Mouse (Mus musculus) kidney, postnatal 0 days (tissue): ENCODE data around the gene Sh3pxd2b. TPM values are rescaled to one million over a fixed set of nuclear protein-coding genes. Genes with fewer than 3 reads are reported as not detected.
A peak's percentile ranks its signal among the peaks of the same experiment; 100 is the strongest.

Experiments used
- ATAC-seq: fragments of 200-750 bp; cut with Nextera tagmentation; replicated peaks from 2 replicates; pipeline ENCODE4 v1.8.0; 2017; ENCODE audit warnings: low read depth, moderate number of reproducible peaks, moderate TSS enrichment, moderate library complexity; ENCODE audit not compliant: low FRiP score
- DNase-seq: peaks from one replicate; pipeline ENCODE4 v3.0.0-alpha.2; 2016; ENCODE audit warnings: low spot score
- H3K27ac ChIP-seq: fragments of 300-500 bp; sonication (generic); 2 replicates; pipeline ENCODE4 v1.5.1; 2014; ENCODE audit warnings: mild to moderate bottlenecking
- H3K27me3 ChIP-seq: fragments of 300-500 bp; sonication (generic); 2 replicates; pipeline ENCODE4 v1.6.1; 2014; ENCODE audit warnings: low read length, mixed read lengths; ENCODE audit not compliant: insufficient read depth
- H3K36me3 ChIP-seq: fragments of 300-500 bp; sonication (generic); 2 replicates; pipeline ENCODE4 v1.6.1; 2014; ENCODE audit warnings: low read length, mixed read lengths; ENCODE audit not compliant: insufficient read depth
- H3K4me1 ChIP-seq: fragments of 300-500 bp; sonication (generic); replicated peaks from 2 replicates; pipeline ENCODE4 v1.6.1; 2014; ENCODE audit warnings: antibody characterized with exemption, low read length, mixed read lengths; ENCODE audit not compliant: insufficient read depth
- H3K4me2 ChIP-seq: fragments of 300-500 bp; sonication (generic); 2 replicates; pipeline ENCODE4 v1.6.1; 2014; ENCODE audit warnings: mild to moderate bottlenecking, low read length, moderate library complexity, mixed read lengths
- H3K4me3 ChIP-seq: fragments of 300-500 bp; sonication (generic); replicated peaks from 2 replicates; pipeline ENCODE4 v1.5.1; 2014; ENCODE audit warnings: low read depth, low read length
- H3K9ac ChIP-seq: fragments of 300-500 bp; sonication (generic); 2 replicates; pipeline ENCODE4 v1.6.1; 2014; ENCODE audit warnings: low read depth, low read length
- H3K9me3 ChIP-seq: fragments of 300-500 bp; sonication (generic); replicated peaks from 2 replicates; pipeline ENCODE4 v1.6.1; 2016; ENCODE audit warnings: low read length, inconsistent platforms, mixed read lengths
- CTCF ChIP-seq: IDR thresholded peaks from 2 replicates; pipeline ENCODE4 v1.5.1; 2016; ENCODE audit warnings: antibody characterized with exemption, low read depth, mild to moderate bottlenecking, moderate library complexity
- WGBS: fragments of 180-500 bp; shearing (Covaris S2); extraction: QIAGEN DNeasy Blood & Tissue Kit; methylation state at CpG from one replicate; pipeline ENCODE4 v1.1.7; 2014; 5-methylcytosine and 5-hydroxymethylcytosine counted together
- polyA plus RNA-seq: library from polyadenylated mRNA; unstranded; fragments of >200 nt; fragmentation: Nextera tagmentation; extraction: Ambion mirVana; gene quantifications from 2 replicates; pipeline ENCODE4 v1.2.1, GENCODE M21; 2015

Sh3pxd2b gene
- polyA plus RNA-seq, 1 experiment from 2014 or later = 6.6 TPM

DNA sequence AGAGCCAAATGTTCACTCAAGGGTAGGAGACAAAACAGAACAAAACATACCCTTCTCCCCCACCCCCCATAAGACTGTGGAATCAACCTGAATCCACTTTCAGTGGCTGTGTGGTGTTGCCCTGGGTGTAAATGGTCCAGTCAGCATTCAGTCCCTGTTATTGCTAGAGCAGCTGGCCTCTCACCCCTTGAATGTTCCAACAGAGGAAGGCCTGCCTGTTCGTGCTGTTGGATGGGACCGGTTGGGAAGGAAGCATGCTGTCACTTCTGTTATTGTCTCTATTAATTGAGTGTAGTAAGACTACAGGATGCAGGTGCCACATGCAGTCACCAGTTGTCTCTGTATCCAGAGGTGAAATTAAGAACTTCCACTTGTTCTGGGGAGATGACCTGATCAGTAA, 40.4 kb downstream of the Sh3pxd2b start:
- no peak overlapping the region for H3K4me3 ChIP-seq
- H3K9me3 ChIP-seq = no peaks in the 10 kb centered on the region
- H3K36me3 ChIP-seq = 0 out of 2 replicates have a peak, but pooled peaks cover 8% of the 10 kb centered on the region
- TF ChIP-seq CTCF = no peak
- DNase-seq = peak; percentile 35
- no peak overlapping the region for H3K27ac ChIP-seq
- peaks cover 10% of the 10 kb centered on the region for H3K4me1 ChIP-seq
- H3K9ac ChIP-seq = no peak overlapping the region
- ATAC-seq = no peak
- H3K27me3 ChIP-seq = no peaks in the 10 kb centered on the region
- WGBS = 78% methylated on average over 2 of the region's 2 CpGs
- no peak overlapping the region for H3K4me2 ChIP-seq

DNA sequence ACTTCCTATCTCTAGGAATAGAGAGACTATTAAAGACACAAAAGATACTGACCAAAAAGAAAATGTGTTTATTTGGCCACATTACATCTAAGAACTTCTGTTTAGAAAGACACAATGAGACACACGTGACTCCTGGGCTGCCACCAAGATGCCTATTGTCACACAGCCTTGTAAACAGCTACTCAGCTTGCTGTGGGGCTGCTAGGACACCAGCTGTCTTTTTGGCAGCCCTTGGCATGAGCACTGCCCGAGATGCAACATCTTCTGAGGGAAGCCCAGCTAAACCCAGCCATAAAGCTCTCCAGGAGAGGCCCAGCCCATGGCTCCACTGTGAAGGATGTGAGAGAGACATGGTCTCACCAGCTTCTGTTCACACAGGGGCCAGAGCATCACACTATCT, 45.5 kb downstream of the Sh3pxd2b start:
- no peak overlapping the region for H3K9ac ChIP-seq
- H3K4me3 ChIP-seq = no peak overlapping the region
- H3K4me1 ChIP-seq = no peaks in the 10 kb centered on the region
- H3K9me3 ChIP-seq = no peaks in the 10 kb centered on the region
- 81% methylated on average over 2 of the region's 2 CpGs for WGBS
- no peak overlapping the region for H3K4me2 ChIP-seq
- no peak for DNase-seq
- H3K27me3 ChIP-seq = no peaks in the 10 kb centered on the region
- no peak for TF ChIP-seq CTCF
- no peak overlapping the region for H3K27ac ChIP-seq
- ATAC-seq = no peak
- H3K36me3 ChIP-seq = 0 out of 2 replicates have a peak, but pooled peaks cover 15% of the 10 kb centered on the region

- Histone ChIP-seq H3K4me3 (no peak overlapping the region), H3K9ac (no peak overlapping the region), H3K27ac (no peak overlapping the region), H3K27me3 (no peaks in the 10 kb centered on the region), H3K9me3 (no peaks in the 10 kb centered on the region), H3K4me1 (no peaks in the 10 kb centered on the region), H3K36me3 (0 out of 2 replicates have a peak, but pooled peaks cover 7% of the 10 kb centered on the region), H3K4me2 (no peak overlapping the region)
- DNase-seq (peak; percentile 41), ATAC-seq (no peak)
- 72% methylated on average over 6 of the region's 6 CpGs for WGBS
- no peak for TF ChIP-seq CTCF
Observed at GRCm38 (mm10) chr11:32395791-32396190, 48.2 kb downstream of the Sh3pxd2b start.

GRCm38 (mm10) chr11:32398446-32398845, 50.8 kb downstream of the Sh3pxd2b start:
- no peak for TF ChIP-seq CTCF
- Histone ChIP-seq H3K27me3 (no peaks in the 10 kb centered on the region), H3K4me3 (no peak overlapping the region), H3K27ac (no peak overlapping the region), H3K4me2 (no peak overlapping the region), H3K36me3 (0 out of 2 replicates have a peak, but pooled peaks cover 7% of the 10 kb centered on the region), H3K9me3 (no peaks in the 10 kb centered on the region), H3K9ac (no peak overlapping the region), H3K4me1 (no peaks in the 10 kb centered on the region)
- DNase-seq (no peak), ATAC-seq (no peak)
- WGBS = 71% methylated on average over 2 of the region's 2 CpGs

DNA sequence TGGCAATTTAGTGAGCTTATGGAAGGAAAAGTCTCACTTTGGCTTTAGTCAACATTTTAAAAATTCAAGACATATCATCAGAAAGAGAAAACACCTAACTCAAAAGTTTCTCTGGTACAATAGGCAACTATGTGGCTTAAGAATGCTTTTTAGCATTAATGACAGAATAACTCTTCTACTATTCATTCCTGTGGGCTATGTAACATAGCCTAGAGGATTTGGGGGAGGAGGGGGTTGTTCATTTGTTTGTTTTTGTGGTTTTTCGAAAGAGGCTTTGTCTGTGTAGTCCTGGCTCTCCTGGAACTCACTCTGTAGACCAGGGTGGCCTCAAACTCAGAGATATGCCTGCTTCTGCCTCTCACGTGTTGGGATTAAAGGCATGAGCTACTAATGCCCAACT, 51.6 kb downstream of the Sh3pxd2b start:
- no peak overlapping the region for H3K9ac ChIP-seq
- WGBS = 70% methylated on average over 2 of the region's 2 CpGs
- H3K9me3 ChIP-seq = no peaks in the 10 kb centered on the region
- 0 out of 2 replicates have a peak, but pooled peaks cover 2% of the 10 kb centered on the region for H3K36me3 ChIP-seq
- no peak overlapping the region for H3K4me2 ChIP-seq
- no peak overlapping the region for H3K4me3 ChIP-seq
- H3K4me1 ChIP-seq = no peaks in the 10 kb centered on the region
- DNase-seq = no peak
- H3K27me3 ChIP-seq = no peaks in the 10 kb centered on the region
- TF ChIP-seq CTCF = no peak
- ATAC-seq = no peak
- no peak overlapping the region for H3K27ac ChIP-seq

- no peaks in the 10 kb centered on the region for H3K36me3 ChIP-seq
- H3K4me1 ChIP-seq = 0 out of 2 replicates have a peak, but pooled peaks cover 8% of the 10 kb centered on the region
- ATAC-seq (no peak), DNase-seq (no peak)
- H3K27ac ChIP-seq = no peak overlapping the region
- no peaks in the 10 kb centered on the region for H3K9me3 ChIP-seq
- H3K4me3 ChIP-seq = no peak overlapping the region
- 51% methylated on average over 7 of the region's 7 CpGs for WGBS
- no peak for TF ChIP-seq CTCF
- no peak overlapping the region for H3K4me2 ChIP-seq
- no peak overlapping the region for H3K9ac ChIP-seq
- no peaks in the 10 kb centered on the region for H3K27me3 ChIP-seq
Observed at GRCm38 (mm10) chr11:32402712-32403111, 55.1 kb downstream of the Sh3pxd2b start.

- ATAC-seq (no peak), DNase-seq (peak; percentile 12)
- 60% methylated on average over 3 of the region's 3 CpGs for WGBS
- Histone ChIP-seq H3K36me3 (0 out of 2 replicates have a peak, but pooled peaks cover 6% of the 10 kb centered on the region), H3K27ac (no peak overlapping the region), H3K9me3 (no peaks in the 10 kb centered on the region), H3K9ac (0 out of 2 replicates have a peak overlapping the region, but pooled peaks have one; percentile 9), H3K4me2 (no peak overlapping the region), H3K4me3 (no peak overlapping the region), H3K4me1 (0 out of 2 replicates have a peak, but pooled peaks cover 8% of the 10 kb centered on the region), H3K27me3 (no peaks in the 10 kb centered on the region)
- no peak for TF ChIP-seq CTCF
Observed at GRCm38 (mm10) chr11:32404708-32405107, 57.1 kb downstream of the Sh3pxd2b start.
